Mouse (Mus musculus) heart, postnatal 0 days (tissue): ENCODE measurements around the gene Gipc2. TPM values are rescaled to one million over a fixed set of nuclear protein-coding genes. Genes with fewer than 3 reads are reported as not detected.

Experiments used
- ATAC-seq: fragments of 200-750 bp; cut with Nextera tagmentation; 2 replicates; pipeline ENCODE4 v1.8.0; 2017; ENCODE audit warnings: low read depth, moderate number of reproducible peaks, moderate library complexity; ENCODE audit not compliant: insufficient read depth
- DNase-seq: peaks from one replicate; pipeline ENCODE4 v3.0.0-alpha.2; 2016; ENCODE audit warnings: low spot score
- H3K27ac ChIP-seq: fragments of 300-500 bp; sonication (generic); 2 replicates; pipeline ENCODE4 v1.5.1; 2014; ENCODE audit warnings: low read depth, mild to moderate bottlenecking
- H3K27me3 ChIP-seq: fragments of 300-500 bp; sonication (generic); 2 replicates; pipeline ENCODE4 v1.6.1; 2014; ENCODE audit warnings: low read length, mixed read lengths; ENCODE audit not compliant: control insufficient read depth, insufficient read depth
- H3K36me3 ChIP-seq: fragments of 300-500 bp; sonication (generic); replicated peaks from 2 replicates; pipeline ENCODE4 v1.6.1; 2014; ENCODE audit warnings: low read length, mixed read lengths; ENCODE audit not compliant: control insufficient read depth, insufficient read depth
- H3K4me1 ChIP-seq: fragments of 300-500 bp; sonication (generic); 2 replicates; pipeline ENCODE4 v1.6.1; 2014; ENCODE audit warnings: antibody characterized with exemption; ENCODE audit not compliant: control insufficient read depth, insufficient read depth
- H3K4me2 ChIP-seq: fragments of 300-500 bp; sonication (generic); 2 replicates; pipeline ENCODE4 v1.6.1; 2014; ENCODE audit warnings: low read depth, mild to moderate bottlenecking, low read length, moderate library complexity
- H3K4me3 ChIP-seq: fragments of 300-500 bp; sonication (generic); 2 replicates; pipeline ENCODE4 v1.5.1; 2014; ENCODE audit warnings: low read depth, low read length
- H3K9ac ChIP-seq: fragments of 300-500 bp; sonication (generic); replicated peaks from 2 replicates; pipeline ENCODE4 v1.6.1; 2014; ENCODE audit warnings: low read depth, low read length, mixed read lengths
- H3K9me3 ChIP-seq: fragments of 300-500 bp; sonication (generic); replicated peaks from 2 replicates; pipeline ENCODE4 v1.6.1; 2016; ENCODE audit warnings: low read length; ENCODE audit not compliant: control insufficient read depth
- CTCF ChIP-seq: IDR thresholded peaks from 2 replicates; pipeline ENCODE4 v1.5.1; 2016; ENCODE audit warnings: antibody characterized with exemption, control low read depth, low read depth
- EP300 ChIP-seq: IDR thresholded peaks from 2 replicates; pipeline ENCODE4 v1.6.1; 2016; ENCODE audit warnings: antibody characterized with exemption, low read depth
- WGBS: fragments of 180-500 bp; shearing (Covaris S2); extraction: QIAGEN DNeasy Blood & Tissue Kit; methylation state at CpG from one replicate; pipeline ENCODE4 v1.1.7; 2014; 5-methylcytosine and 5-hydroxymethylcytosine counted together
- polyA plus RNA-seq: library from polyadenylated mRNA; unstranded; fragments of >200 nt; fragmentation: Nextera tagmentation; extraction: Ambion mirVana; gene quantifications from 2 replicates; pipeline ENCODE4 v1.2.1, GENCODE M21; 2015
- total RNA-seq: library from RNA; depleted of rRNA; stranded (reverse); fragments of >200 nt; gene quantifications from 2 replicates; pipeline ENCODE4 v1.2.3, GENCODE M21; 2014; ENCODE audit warnings: low replicate concordance

Gene Gipc2
- total and polyA plus RNA-seq, 2 experiments from 2014 or later, result 3.3 TPM; not detected in 1

- H3K27ac ChIP-seq, result no peak overlapping the region
- whole genome bisulfite sequencing, result 65% methylated on average over 7 of the region's 7 CpGs
- no peak overlapping the region for H3K4me3 ChIP-seq
- no peaks in the 10 kb centered on the region for H3K36me3 ChIP-seq
- no peaks in the 10 kb centered on the region for H3K4me1 ChIP-seq
- H3K9me3 ChIP-seq, result no peaks in the 10 kb centered on the region
- H3K27me3 ChIP-seq, result no peaks in the 10 kb centered on the region
- no peak overlapping the region for H3K9ac ChIP-seq
- no peak overlapping the region for H3K4me2 ChIP-seq
- ATAC-seq, result no peak
- TF ChIP-seq CTCF (no peak), EP300 (no peak)
- DNase-seq, result no peak
Measured at GRCm38 (mm10) chr3:152172322-152172935, 6.4 kb upstream of the Gipc2 start.

DNA sequence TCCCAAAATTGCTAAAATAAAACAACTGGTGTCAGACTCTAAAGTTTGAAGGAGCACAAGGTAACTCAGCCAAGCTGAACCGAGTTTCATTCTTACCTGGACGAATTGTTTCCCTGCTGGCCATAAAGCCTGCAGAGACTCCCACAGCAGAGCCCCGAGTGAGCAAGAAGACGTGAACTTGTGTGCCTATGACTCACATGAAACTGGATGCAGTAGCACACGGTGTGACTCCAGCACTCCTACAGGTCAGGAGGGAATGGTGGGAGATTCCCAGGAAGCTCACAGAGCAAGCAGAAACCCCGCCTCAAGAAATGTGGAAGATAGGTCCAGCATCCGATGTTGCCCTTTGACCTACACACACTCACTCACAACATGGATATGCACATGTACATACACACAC lies 5.8 kb upstream of the Gipc2 start:
- H3K9ac ChIP-seq, result no peak overlapping the region
- H3K4me3 ChIP-seq, result no peak overlapping the region
- H3K4me1 ChIP-seq, result no peaks in the 10 kb centered on the region
- DNase-seq (no peak), ATAC-seq (no peak)
- no peaks in the 10 kb centered on the region for H3K27me3 ChIP-seq
- WGBS, result 60% methylated on average over 7 of the region's 7 CpGs
- no peaks in the 10 kb centered on the region for H3K36me3 ChIP-seq
- H3K27ac ChIP-seq, result no peak overlapping the region
- no peaks in the 10 kb centered on the region for H3K9me3 ChIP-seq
- TF ChIP-seq CTCF, result peak; percentile 21; the same call in 1 of the 2 replicates
- TF ChIP-seq EP300, result no peak
- H3K4me2 ChIP-seq, result no peak overlapping the region

DNA sequence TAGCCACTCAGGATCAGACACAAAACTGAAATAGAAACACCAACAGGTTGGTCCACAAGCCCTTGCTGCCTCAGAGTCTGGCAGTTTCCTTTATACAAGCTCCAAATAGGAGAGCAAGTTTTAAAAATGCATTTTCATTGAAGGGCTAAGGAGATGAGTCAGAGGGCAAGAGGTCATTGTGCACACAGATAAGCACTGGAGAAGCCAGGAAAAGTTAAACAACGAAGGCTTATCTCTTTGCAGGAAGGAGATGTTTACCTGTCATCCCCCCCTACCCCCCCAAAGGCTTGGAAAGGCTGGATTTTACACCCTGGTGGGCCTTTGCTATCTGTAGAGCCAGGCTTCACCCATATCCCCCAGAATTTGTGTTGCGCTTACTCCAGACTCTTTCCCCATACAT lies 5.2 kb upstream of the Gipc2 start:
- Histone ChIP-seq H3K4me3 (no peak overlapping the region), H3K27me3 (no peaks in the 10 kb centered on the region), H3K4me2 (no peak overlapping the region), H3K4me1 (peaks cover 3% of the 10 kb centered on the region; the same call in 1 of the 2 replicates), H3K9me3 (no peaks in the 10 kb centered on the region), H3K9ac (no peak overlapping the region), H3K27ac (no peak overlapping the region), H3K36me3 (no peaks in the 10 kb centered on the region)
- ATAC-seq, result no peak
- no peak for DNase-seq
- WGBS, result 51% methylated on average over 2 of the region's 2 CpGs
- TF ChIP-seq CTCF, result no peak
- no peak for TF ChIP-seq EP300

GRCm38 (mm10) chr3:152170407-152170806 lies 4.4 kb upstream of the Gipc2 start:
- H3K36me3 ChIP-seq, result no peaks in the 10 kb centered on the region
- DNase-seq (no peak), ATAC-seq (no peak)
- 36% methylated on average over 1 of the region's 1 CpGs for WGBS
- no peak overlapping the region for H3K4me3 ChIP-seq
- no peak overlapping the region for H3K4me2 ChIP-seq
- no peak overlapping the region for H3K27ac ChIP-seq
- no peaks in the 10 kb centered on the region for H3K27me3 ChIP-seq
- peaks cover 7% of the 10 kb centered on the region; the same call in 1 of the 2 replicates for H3K4me1 ChIP-seq
- TF ChIP-seq CTCF (no peak), EP300 (no peak)
- no peak overlapping the region for H3K9ac ChIP-seq
- H3K9me3 ChIP-seq, result no peaks in the 10 kb centered on the region

DNA sequence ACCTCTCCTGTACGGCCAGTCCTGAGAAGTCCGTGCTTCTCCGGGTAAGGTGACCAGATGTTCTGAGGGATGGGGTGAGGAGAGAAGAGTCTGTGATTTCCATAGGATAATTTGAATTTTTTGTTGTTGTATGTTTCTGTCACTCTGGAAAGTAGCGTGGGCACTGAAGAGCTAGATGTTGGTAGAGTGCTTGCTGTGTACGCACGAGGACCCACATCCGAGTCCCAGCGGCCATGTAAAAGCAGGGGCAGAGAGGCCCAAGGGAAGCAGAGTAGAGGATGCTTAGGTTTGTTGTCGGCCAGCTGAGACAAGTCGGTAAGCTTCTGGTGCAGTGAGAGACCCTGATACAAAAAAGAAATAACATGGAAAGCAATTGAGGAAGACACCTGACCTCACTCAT lies 2.0 kb upstream of the Gipc2 start:
- no peaks in the 10 kb centered on the region for H3K9me3 ChIP-seq
- WGBS, result 95% methylated on average over 10 of the region's 10 CpGs
- no peak overlapping the region for H3K27ac ChIP-seq
- no peaks in the 10 kb centered on the region for H3K36me3 ChIP-seq
- no peak overlapping the region for H3K4me3 ChIP-seq
- H3K27me3 ChIP-seq, result no peaks in the 10 kb centered on the region
- ATAC-seq, result no peak
- DNase-seq, result no peak
- TF ChIP-seq CTCF (no peak), EP300 (no peak)
- H3K9ac ChIP-seq, result no peak overlapping the region
- no peak overlapping the region for H3K4me2 ChIP-seq
- peaks cover 7% of the 10 kb centered on the region; the same call in 1 of the 2 replicates for H3K4me1 ChIP-seq
